Mouse (Mus musculus) left cerebral cortex, adult 11 months (tissue): ENCODE measurements around the gene Gm21518.
"Not testable (repeated sequence)": the region's sequence is repeated elsewhere in the genome, so short reads cannot be mapped to it uniquely, and the experiment has no call there.

Experiments
- DNase-seq: peaks from one replicate; pipeline ENCODE4 v3.0.0; 2022; ENCODE audit warnings: low spot score

The Gm21518 gene

DNA sequence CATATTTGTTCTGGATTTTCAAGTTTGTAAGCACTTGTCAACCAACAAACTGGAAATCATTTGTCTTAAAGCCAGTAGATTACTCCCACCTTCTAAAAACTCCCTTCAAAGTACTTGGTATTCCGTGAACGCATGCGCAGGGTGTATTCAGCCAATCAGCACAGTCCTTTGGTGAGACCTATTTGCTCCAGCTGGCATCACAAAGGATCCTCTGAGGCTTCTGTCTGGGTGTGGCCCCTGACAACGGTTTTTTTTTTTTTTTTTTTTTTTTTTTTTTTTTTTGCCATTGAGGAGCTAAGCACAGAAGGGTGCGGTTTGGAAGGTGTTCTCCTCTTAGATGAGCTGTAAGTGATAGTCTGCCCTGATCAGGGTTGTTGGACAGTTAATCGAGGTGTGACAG is at the start of gene Gm21518:
Gene Gm21518 (plus strand): TSS at position 301 of the 400 bp plus-strand sequence.
- DNase-seq = not testable (repeated sequence)
